ENCODE assay signal across 30 mouse cellular contexts in genomic region chr1:75010203-75010602, GRCm38 (mm10). TPM values are rescaled to one million over a fixed set of nuclear protein-coding genes. Genes with fewer than 3 reads are reported as not detected.
A peak's percentile ranks its signal among the peaks of the same experiment; 100 is the strongest.
DNase-seq lines count a peak whose midpoint lies in the region; ATAC-seq and TF ChIP-seq lines count a peak whose summit lies in the region.
"Had no signal": no experiment of that assay in that cellular context is flagged by ENCODE, and none has a peak within 500 bp of the region (broad histone marks: within the 10 kb centered on the region; RNA-seq: fewer than 3 reads in every experiment).

No protein-coding gene starts in this region.

- no peak for TF ChIP-seq POLR2A in kidney, adult 2 months (IDR thresholded peaks at IDR 0.05; ENCODE audit: low read depth, low read length)
- no peak for TF ChIP-seq POLR2A in liver, adult 2 months (IDR thresholded peaks at IDR 0.05; ENCODE audit: extremely low read depth, insufficient read depth, low read length)

- peaks cover 8% of the 10 kb centered on the region for H3K4me1 ChIP-seq in kidney, adult 2 months (ENCODE audit: control insufficient read depth, insufficient read depth, low read length)
- H3K4me1 ChIP-seq in liver, adult 2 months (ENCODE audit: control insufficient read depth, insufficient read depth, low read length), result peaks cover 36% of the 10 kb centered on the region
- no peaks in the 10 kb centered on the region for H3K4me1 ChIP-seq in liver, embryonic 16.5 days (ENCODE audit: control insufficient read depth, low read depth, low read length)
- peaks cover 4% of the 10 kb centered on the region; the same call in 1 of the 2 replicates for H3K4me1 ChIP-seq in stomach, embryonic 15.5 days
- H3K4me1 ChIP-seq: forebrain, embryonic 13.5 days; hindbrain, embryonic 13.5 days had no signal

- H3K9ac ChIP-seq in liver, adult 2 months (ENCODE audit: low read depth, low read length), result no peak overlapping the region
- no peak overlapping the region for H3K9ac ChIP-seq in liver, embryonic 16.5 days (ENCODE audit: low read depth, low read length)
- no peak overlapping the region for H3K9ac ChIP-seq in stomach, embryonic 15.5 days
- H3K9ac ChIP-seq: forebrain, embryonic 13.5 days; heart, embryonic 12.5 days; heart, embryonic 15.5 days; hindbrain, embryonic 13.5 days had no signal

- H3K9me3 ChIP-seq in liver, embryonic 16.5 days (replicated peaks; ENCODE audit: control insufficient read depth, low read length), result no peaks in the 10 kb centered on the region
- no peaks in the 10 kb centered on the region for H3K9me3 ChIP-seq in stomach, embryonic 15.5 days
- H3K9me3 ChIP-seq: forebrain, embryonic 10.5 days; forebrain, embryonic 13.5 days; G1E; heart, embryonic 12.5 days; heart, embryonic 15.5 days; hindbrain, embryonic 10.5 days; hindbrain, embryonic 13.5 days had no signal

- ATAC-seq in liver, embryonic 16.5 days (ENCODE audit: low read depth), result peak; percentile 77
- 0 out of 2 replicates have a peak, but pooled peaks have one; percentile 20 for ATAC-seq in stomach, embryonic 15.5 days (ENCODE audit: insufficient read depth, low FRiP score, low read depth)
- ATAC-seq: forebrain, embryonic 13.5 days; forebrain, embryonic 16.5 days; Patski had no signal

- no peaks in the 10 kb centered on the region for H3K36me3 ChIP-seq in kidney, adult 2 months (ENCODE audit: control insufficient read depth, insufficient read depth, low read length)
- no peaks in the 10 kb centered on the region for H3K36me3 ChIP-seq in liver, adult 2 months (ENCODE audit: control insufficient read depth, insufficient read depth, low read length)
- no peaks in the 10 kb centered on the region for H3K36me3 ChIP-seq in liver, embryonic 16.5 days (ENCODE audit: control insufficient read depth, insufficient read depth)
- no peaks in the 10 kb centered on the region for H3K36me3 ChIP-seq in stomach, embryonic 15.5 days
- H3K36me3 ChIP-seq: forebrain, embryonic 10.5 days; G1E; heart, embryonic 12.5 days; heart, embryonic 15.5 days; hindbrain, embryonic 10.5 days; hindbrain, embryonic 13.5 days had no signal

- 48% methylated on average over 2 of the region's 2 CpGs for WGBS in kidney, adult 2 months
- WGBS in liver, adult 2 months, result 17% methylated on average over 2 of the region's 2 CpGs
- 34% methylated on average over 2 of the region's 2 CpGs for WGBS in liver, embryonic 16.5 days (ENCODE audit: insufficient replicate concordance)
- 42% methylated on average over 2 of the region's 2 CpGs for WGBS in stomach, embryonic 15.5 days

- DNase-seq in kidney, adult 2 months, result peak; percentile 46
- DNase-seq in kidney, adult 18-20 months, result no peak
- DNase-seq in liver, adult 2 months (ENCODE audit: extremely low read depth, low read depth, low spot score), result peak; percentile 91
- no peak for DNase-seq in liver
- no peak for DNase-seq in spleen, postnatal 4 days (ENCODE audit: low spot score in 2 of 2)
- no peak for DNase-seq in left cerebral cortex, postnatal 10 days (ENCODE audit: extremely low spot score in 1 of 2, low spot score in 2 of 2)
- DNase-seq: adrenal gland, postnatal 10 days; adrenal gland, postnatal 36 days; B cell, adult 2 months; cerebellum, adult 18-20 months; cerebellum, adult 9-10 months; cerebellum, postnatal 14 days; gastrocnemius, postnatal 10 days; gastrocnemius, postnatal 36 days; heart, postnatal 10 days; heart, postnatal 36 days had no signal

- H3K27me3 ChIP-seq in kidney, adult 2 months (replicated peaks; ENCODE audit: control insufficient read depth, insufficient read depth, low read length), result no peaks in the 10 kb centered on the region
- H3K27me3 ChIP-seq in liver, adult 2 months (ENCODE audit: control insufficient read depth, insufficient read depth, low read length), result no peaks in the 10 kb centered on the region
- no peaks in the 10 kb centered on the region for H3K27me3 ChIP-seq in liver, embryonic 16.5 days (ENCODE audit: control insufficient read depth, insufficient read depth, low read depth, low read length)
- no peaks in the 10 kb centered on the region for H3K27me3 ChIP-seq in stomach, embryonic 15.5 days (replicated peaks)
- H3K27me3 ChIP-seq: heart, embryonic 12.5 days; heart, embryonic 15.5 days had no signal

- no peak overlapping the region for H3K4me2 ChIP-seq in liver, embryonic 16.5 days (ENCODE audit: low read depth, low read length)
- H3K4me2 ChIP-seq in stomach, embryonic 15.5 days, result no peak overlapping the region
- H3K4me2 ChIP-seq: forebrain, embryonic 13.5 days; heart, embryonic 12.5 days; heart, embryonic 15.5 days; hindbrain, embryonic 13.5 days had no signal

- intact Hi-C loops in left cerebral cortex, postnatal 10 days (cut with DNase I), result no loop called here

- H3K4me3 ChIP-seq in kidney, adult 2 months (ENCODE audit: insufficient read depth, low read depth, low read length), result no peak overlapping the region
- H3K4me3 ChIP-seq in liver, adult 2 months (ENCODE audit: insufficient read depth, low read depth, low read length), result no peak overlapping the region
- no peak overlapping the region for H3K4me3 ChIP-seq in liver, embryonic 16.5 days (ENCODE audit: low read depth, low read length)
- no peak overlapping the region for H3K4me3 ChIP-seq in stomach, embryonic 15.5 days (replicated peaks)
- H3K4me3 ChIP-seq: forebrain, embryonic 10.5 days; forebrain, embryonic 13.5 days; heart, embryonic 12.5 days; heart, embryonic 15.5 days; hindbrain, embryonic 10.5 days; hindbrain, embryonic 13.5 days had no signal

- no peaks in the 10 kb centered on the region for H3K79me2 ChIP-seq in liver, adult 2 months (ENCODE audit: control insufficient read depth, insufficient read depth, low read length)

- no peak overlapping the region for H3K27ac ChIP-seq in kidney, adult 2 months (ENCODE audit: insufficient read depth, low read depth, low read length)
- H3K27ac ChIP-seq in liver, adult 2 months (replicated peaks; ENCODE audit: insufficient read depth, low read depth, low read length), result peak overlapping the region; percentile 63
- H3K27ac ChIP-seq in liver, embryonic 16.5 days (ENCODE audit: low read length), result 0 out of 2 replicates have a peak overlapping the region, but pooled peaks have one; percentile 35
- peak overlapping the region; percentile 52 for H3K27ac ChIP-seq in stomach, embryonic 15.5 days
- H3K27ac ChIP-seq: forebrain, embryonic 10.5 days; forebrain, embryonic 13.5 days; heart, embryonic 15.5 days; hindbrain, embryonic 10.5 days; hindbrain, embryonic 13.5 days had no signal

- no peak for TF ChIP-seq CTCF in kidney, adult 2 months (conservative IDR thresholded peaks at IDR 0.05; ENCODE audit: insufficient read depth, insufficient read length, low read depth, low read length)
- TF ChIP-seq CTCF in liver, adult 2 months (IDR thresholded peaks at IDR 0.05; ENCODE audit: low read depth, low read length), result no peak

RNA-seq across cellular contexts. Expression of gene Ihh, which starts 58.7 kb away (rescaled TPM):
- 30.3 and 43.5 TPM in 2 replicates for polyA plus RNA-seq in kidney, adult 2 months (2012; rRNA removed)
- 0.55 and 0.87 TPM in 2 replicates for total RNA-seq in liver, adult 2 months (2014; rRNA removed)
- polyA plus RNA-seq in liver, adult 2 months (2012; rRNA removed), result 1.4 and 3.5 TPM in 2 replicates
- polyA plus RNA-seq in liver, embryonic 16.5 days (2015; fragmentation: Nextera tagmentation; extraction: Ambion mirVana), result 2.6 and 4.0 TPM in 2 replicates
- polyA plus RNA-seq in stomach, embryonic 15.5 days (2015; fragmentation: Nextera tagmentation; extraction: Ambion mirVana), result 24.3 and 31.0 TPM in 2 replicates
- total RNA-seq in left cerebral cortex, postnatal 10 days (2021), result under 1 TPM; 0.45 to 0.47 TPM
- total RNA-seq: adrenal gland, postnatal 36 days; CH12.LX; granulocyte monocyte progenitor cell, adult 5-6 weeks had no signal
- polyA plus RNA-seq: embryonic facial prominence, embryonic 11.5 days; forebrain, embryonic 10.5 days had no signal

Comparison
In these comparisons a context has a peak if more than half of its experiments do, and no peak if none do; other contexts are left out.
1. DNase-seq: peak in kidney, adult 2 months (single experiment) and liver, adult 2 months (single experiment); none in kidney, adult 18-20 months (single experiment), liver (single experiment), spleen, postnatal 4 days (0 of 2) and left cerebral cortex, postnatal 10 days (0 of 2).